Mouse (Mus musculus) CH12.LX (cell line): ENCODE data around the gene E130114P18Rik. TPM values are rescaled to one million over a fixed set of nuclear protein-coding genes. Genes with fewer than 3 reads are reported as not detected.

Experiments used
- DNase-seq: peaks from one replicate; pipeline ENCODE4 v3.0.0-alpha.2; 2013; ENCODE audit errors: extremely low read depth
- H3K27ac ChIP-seq: 2 replicates; pipeline ENCODE4 v1.5.1; 2012; ENCODE audit warnings: low read depth, mild to moderate bottlenecking, control low read depth, moderate library complexity; ENCODE audit not compliant: insufficient read depth
- H3K27me3 ChIP-seq: replicated peaks from 2 replicates; pipeline ENCODE3; 2012; ENCODE audit warnings: inconsistent platforms
- H3K36me3 ChIP-seq, 2 experiments: replicated peaks in 1 of 2; 2 replicates each; pipeline versions ENCODE3 to v1.6.1; 2012; ENCODE audit warnings: inconsistent platforms in 1 of 2, low read length in 1 of 2, mild to moderate bottlenecking in 1 of 2, mixed read lengths in 1 of 2, moderate library complexity in 1 of 2; ENCODE audit not compliant: control insufficient read depth in 1 of 2, insufficient read depth in 1 of 2
- H3K4me1 ChIP-seq, 2 experiments: 2 replicates each; pipeline ENCODE4 v1.6.1; 2012; ENCODE audit warnings: inconsistent platforms in 1 of 2, moderate library complexity in 1 of 2; ENCODE audit not compliant: insufficient read depth in 2 of 2, control insufficient read depth in 1 of 2
- H3K4me2 ChIP-seq: 2 replicates; pipeline ENCODE4 v1.6.1; 2012; ENCODE audit warnings: low read depth, mild to moderate bottlenecking, control low read depth; ENCODE audit not compliant: poor library complexity, insufficient read depth, severe bottlenecking
- H3K4me3 ChIP-seq, 3 experiments: fragments of 150-350 bp in 1 of 3; sonication (generic) in 1 of 3; replicated peaks in 1 of 3; 2 replicates each; pipeline versions ENCODE3 to v1.5.1; 2011 to 2012; ENCODE audit warnings: low read depth in 2 of 3, low read length in 2 of 3, mild to moderate bottlenecking in 2 of 3, moderate library complexity in 2 of 3, control low read depth in 1 of 3, improper control_type of control experiment in 1 of 3, inconsistent platforms in 1 of 3, mixed read lengths in 1 of 3; ENCODE audit not compliant: poor library complexity in 1 of 3
- H3K79me2 ChIP-seq: replicated peaks from 2 replicates; pipeline ENCODE4 v1.6.1; 2012; ENCODE audit warnings: mild to moderate bottlenecking, moderate library complexity; ENCODE audit not compliant: control insufficient read depth, poor library complexity, insufficient read depth, severe bottlenecking; ENCODE audit errors: extremely low read depth
- H3K9ac ChIP-seq: 2 replicates; pipeline ENCODE4 v1.6.1; 2012; ENCODE audit warnings: low read depth, mild to moderate bottlenecking, control low read depth, moderate library complexity; ENCODE audit not compliant: insufficient read depth
- H3K9me3 ChIP-seq: replicated peaks from 2 replicates; pipeline ENCODE3; 2012; ENCODE audit warnings: low read length, inconsistent platforms, mixed read lengths
- CHD1 ChIP-seq: IDR thresholded peaks from 2 replicates; pipeline ENCODE4 v1.6.1; 2012; ENCODE audit warnings: low read depth, low read length, improper control_type of control experiment, inconsistent platforms
- CHD2 ChIP-seq: IDR thresholded peaks from 2 replicates; pipeline ENCODE4 v1.6.1; 2011; ENCODE audit warnings: low read length, improper control_type of control experiment
- CTCF ChIP-seq, 2 experiments: IDR thresholded peaks in 1 of 2; conservative IDR thresholded peaks in 1 of 2; 2 replicates each; pipeline ENCODE4 v1.5.1; 2011 to 2012; ENCODE audit warnings: low read depth in 2 of 2, low read length in 2 of 2, improper control_type of control experiment in 1 of 2, inconsistent platforms in 1 of 2, mild to moderate bottlenecking in 1 of 2, moderate library complexity in 1 of 2
- GABPA ChIP-seq: IDR thresholded peaks from 2 replicates; pipeline ENCODE4 v1.6.1; 2012; ENCODE audit warnings: low read depth, low read length, improper control_type of control experiment, inconsistent platforms; ENCODE audit not compliant: insufficient replicate concordance
- HCFC1 ChIP-seq: IDR thresholded peaks from 2 replicates; pipeline ENCODE4 v1.6.1; 2012; ENCODE audit warnings: low read depth, mild to moderate bottlenecking, inconsistent platforms, low read length, improper control_type of control experiment
- JUN ChIP-seq: IDR thresholded peaks from 2 replicates; pipeline ENCODE4 v1.6.1; 2011; ENCODE audit warnings: low read depth, mild to moderate bottlenecking, low read length, improper control_type of control experiment, moderate library complexity; ENCODE audit not compliant: insufficient read depth
- JUND ChIP-seq: conservative IDR thresholded peaks from 2 replicates; pipeline ENCODE4 v1.6.1; 2011; ENCODE audit warnings: low read depth, low read length, improper control_type of control experiment
- KAT2A ChIP-seq: IDR thresholded peaks from 2 replicates; pipeline ENCODE4 v1.6.1; 2012; ENCODE audit warnings: low read length, improper control_type of control experiment, inconsistent platforms; ENCODE audit not compliant: insufficient replicate concordance
- MAFK ChIP-seq: IDR thresholded peaks from 2 replicates; pipeline ENCODE4 v1.6.1; 2011; ENCODE audit warnings: low read length, improper control_type of control experiment; ENCODE audit not compliant: insufficient replicate concordance
- MAX ChIP-seq: IDR thresholded peaks from 2 replicates; pipeline ENCODE4 v1.6.1; 2011; ENCODE audit warnings: low read length, improper control_type of control experiment
- MAZ ChIP-seq: IDR thresholded peaks from 2 replicates; pipeline ENCODE4 v1.6.1; 2012; ENCODE audit warnings: low read depth, mild to moderate bottlenecking, inconsistent platforms, low read length, improper control_type of control experiment, moderate library complexity
- MXI1 ChIP-seq: IDR thresholded peaks from 2 replicates; pipeline ENCODE4 v1.6.1; 2011; ENCODE audit warnings: mild to moderate bottlenecking, low read depth, low read length, improper control_type of control experiment
- NELFE ChIP-seq: IDR thresholded peaks from 2 replicates; pipeline ENCODE4 v1.6.1; 2011; ENCODE audit warnings: low read depth, low read length, improper control_type of control experiment
- NRF1 ChIP-seq: IDR thresholded peaks from 2 replicates; pipeline ENCODE4 v1.6.1; 2014; ENCODE audit warnings: low read depth, mild to moderate bottlenecking, inconsistent platforms, low read length, improper control_type of control experiment, moderate library complexity
- POLR2AphosphoS2 ChIP-seq: IDR thresholded peaks from 2 replicates; pipeline ENCODE4 v1.6.1; 2011; ENCODE audit warnings: low read depth, low read length, improper control_type of control experiment
- RAD21 ChIP-seq: IDR thresholded peaks from 2 replicates; pipeline ENCODE4 v1.6.1; 2011; ENCODE audit warnings: low read depth, mild to moderate bottlenecking, low read length, improper control_type of control experiment, moderate library complexity
- RCOR1 ChIP-seq: conservative IDR thresholded peaks from 2 replicates; pipeline ENCODE4 v1.6.1; 2012; ENCODE audit warnings: low read depth, mild to moderate bottlenecking, inconsistent platforms, low read length, improper control_type of control experiment
- TCF12 ChIP-seq: IDR thresholded peaks from 2 replicates; pipeline ENCODE4 v1.6.1; 2014; ENCODE audit warnings: low read depth, mild to moderate bottlenecking, inconsistent platforms, low read length, improper control_type of control experiment
- UBTF ChIP-seq: IDR thresholded peaks from 2 replicates; pipeline ENCODE4 v1.6.1; 2012; ENCODE audit warnings: low read depth, mild to moderate bottlenecking, inconsistent platforms, low read length, improper control_type of control experiment, moderate library complexity
- ZKSCAN1 ChIP-seq: IDR thresholded peaks from 2 replicates; pipeline ENCODE4 v1.6.1; 2012; ENCODE audit warnings: low read depth, inconsistent platforms, low read length, improper control_type of control experiment, borderline replicate concordance
- dilution Hi-C: fragments of 300-500 bp; cut with MboI; formaldehyde crosslinking; loops from 2 replicates; pipeline ENCODE4 v1.14.3; 2020; ENCODE audit warnings: low sequenced_read_pairs; ENCODE audit not compliant: extremely low pct_unique_long_range_greater_than_20kb, extremely low pct_ligation_motif_present
- in situ Hi-C: fragments of 300-500 bp; cut with MboI; formaldehyde crosslinking; loops from 3 replicates; pipeline ENCODE4 v1.14.3; 2019; ENCODE audit warnings: low sequenced_read_pairs, low pct_ligation_motif_present, low pct_unique_long_range_greater_than_20kb, mixed read lengths
- polyA plus RNA-seq: library from polyadenylated mRNA; unstranded; fragments of >175 nt; gene quantifications from 2 replicates; pipeline ENCODE4 v1.2.1, GENCODE M21; 2012; ENCODE audit warnings: low read depth; ENCODE audit not compliant: insufficient read length
- total RNA-seq, 2 experiments: library from RNA; depleted of rRNA; stranded (reverse); fragments of 300-350 nt in 1 of 2; fragments of >200 nt in 1 of 2; gene quantifications; 2 replicates each; pipeline ENCODE4 v1.2.3; 2012 to 2014

E130114P18Rik gene
- total and polyA plus RNA-seq, 3 experiments: not detected

DNA sequence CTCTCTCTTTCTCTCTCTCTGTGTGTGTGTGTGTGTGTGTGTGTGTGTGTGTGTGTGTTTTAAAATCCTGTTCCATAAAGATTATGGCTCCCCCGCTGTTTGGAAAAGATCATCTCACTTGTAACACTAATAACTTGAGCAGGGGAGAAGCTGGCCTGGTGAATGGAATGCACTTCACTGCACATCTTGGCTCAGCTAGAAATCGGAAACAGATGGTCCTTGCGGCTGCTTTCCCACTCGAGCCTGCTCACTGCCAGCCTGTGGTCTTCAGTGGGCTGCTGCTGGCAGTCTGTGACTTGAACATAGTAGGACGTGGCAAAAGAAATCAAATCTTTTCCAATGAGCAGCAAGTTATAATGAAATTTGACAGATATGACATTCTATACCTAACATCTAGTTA is 202.4 kb downstream of the E130114P18Rik start:
- in situ Hi-C loops (no loop called here), dilution Hi-C loops (no loop called here)
- no peaks in the 10 kb centered on the region for H3K36me3 ChIP-seq
- no peak for DNase-seq
- no peak overlapping the region for H3K4me3 ChIP-seq
- H3K9me3 ChIP-seq: peaks cover 47% of the 10 kb centered on the region
- H3K4me1 ChIP-seq: no peaks in the 10 kb centered on the region
- H3K27ac ChIP-seq: no peak overlapping the region
- no peaks in the 10 kb centered on the region for H3K79me2 ChIP-seq
- H3K27me3 ChIP-seq: no peaks in the 10 kb centered on the region
- H3K4me2 ChIP-seq: no peak overlapping the region
- H3K9ac ChIP-seq: no peak overlapping the region
- TF ChIP-seq TCF12 (no peak), NRF1 (no peak), JUND (no peak), MXI1 (no peak), UBTF (no peak), RCOR1 (no peak), CHD1 (no peak), KAT2A (no peak), MAFK (no peak), RAD21 (no peak)

DNA sequence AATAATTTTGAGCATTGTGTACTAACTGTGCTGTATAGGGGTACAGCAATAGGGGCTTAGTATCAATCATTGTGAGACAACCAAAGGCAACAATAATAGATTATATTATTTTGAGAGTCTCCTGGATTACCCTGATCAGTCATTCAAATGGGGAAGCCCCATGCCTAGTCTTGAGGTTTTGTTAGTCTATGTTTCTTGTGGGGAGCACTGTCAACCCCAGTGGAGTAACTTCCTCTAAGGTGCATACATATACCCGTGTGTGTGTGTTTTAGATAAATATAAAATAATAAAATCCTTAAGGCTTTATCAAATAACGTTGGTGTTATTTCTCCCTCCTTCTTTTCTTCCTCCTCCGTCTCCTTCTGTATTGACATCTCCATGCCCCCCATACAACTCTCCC is 208.6 kb downstream of the E130114P18Rik start:
- Histone ChIP-seq H3K4me3 (no peak overlapping the region), H3K9ac (no peak overlapping the region), H3K79me2 (no peaks in the 10 kb centered on the region), H3K27ac (no peak overlapping the region), H3K9me3 (peaks cover 26% of the 10 kb centered on the region), H3K4me2 (no peak overlapping the region), H3K27me3 (no peaks in the 10 kb centered on the region), H3K36me3 (no peaks in the 10 kb centered on the region), H3K4me1 (no peaks in the 10 kb centered on the region)
- dilution Hi-C loops (no loop called here), in situ Hi-C loops (no loop called here)
- TF ChIP-seq MXI1: no peak
- TF ChIP-seq NRF1: no peak
- no peak for TF ChIP-seq CHD2
- no peak for TF ChIP-seq RAD21
- TF ChIP-seq NELFE: no peak
- TF ChIP-seq ZKSCAN1: no peak
- no peak for TF ChIP-seq GABPA
- no peak for TF ChIP-seq JUN
- TF ChIP-seq RCOR1: no peak
- TF ChIP-seq MAX: no peak
- no peak for TF ChIP-seq MAZ
- TF ChIP-seq POLR2AphosphoS2: no peak
- TF ChIP-seq CHD1: no peak
- TF ChIP-seq HCFC1: no peak
- no peak for TF ChIP-seq CTCF (conservative IDR thresholded peaks at IDR 0.05 in 1 of 2, IDR thresholded peaks at IDR 0.05 in 1 of 2; ENCODE audit: low read depth in 2 of 2, low read length in 2 of 2)
- DNase-seq: no peak
